Mouse (Mus musculus): ENCODE measurements around the gene Lsm12. TPM values are rescaled to one million over a fixed set of nuclear protein-coding genes. Genes with fewer than 3 reads are reported as not detected.
A peak's percentile ranks its signal among the peaks of the same experiment; 100 is the strongest.

The Lsm12 gene
- polyA plus RNA-seq, 1 experiment from 2014 or later: 130 TPM

DNA sequence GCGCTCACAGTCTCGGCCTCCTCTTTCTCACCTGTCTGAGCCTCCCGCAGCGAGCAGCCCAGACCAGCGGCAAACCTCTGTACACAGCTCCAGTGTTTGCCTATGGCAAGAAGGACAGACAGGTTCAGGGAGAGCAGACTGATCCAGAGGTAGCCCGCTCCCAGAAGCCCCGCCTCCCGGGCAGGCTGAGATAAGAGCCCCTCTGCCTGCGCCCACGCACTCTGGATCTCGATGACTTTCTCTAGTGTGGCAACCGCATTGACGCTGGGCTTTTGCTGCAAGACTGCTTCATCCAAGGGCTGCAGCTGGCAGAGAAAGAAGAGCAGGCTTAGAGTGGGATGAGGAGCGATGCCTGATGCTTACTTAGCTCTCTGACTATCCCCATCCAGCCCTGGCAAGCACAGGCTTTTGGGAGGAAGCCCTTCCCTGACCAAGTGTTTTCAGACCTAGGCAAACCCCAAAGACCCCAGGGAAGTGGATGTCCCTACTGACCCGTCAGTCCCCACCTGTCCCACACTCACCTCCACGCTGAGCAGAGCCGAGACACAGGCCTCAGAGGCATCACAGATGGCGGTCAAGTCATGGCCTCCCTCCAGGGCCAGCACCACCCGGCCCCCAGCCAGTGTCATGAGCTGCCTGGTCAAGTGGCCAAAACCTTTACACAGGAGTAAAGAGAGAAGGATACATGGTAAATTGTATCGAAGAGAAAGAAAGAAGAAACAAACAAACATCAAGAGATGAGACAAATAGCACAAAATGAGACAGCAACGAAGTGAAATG, 11.1 kb upstream of the Lsm12 start:
- no peak overlapping the region for H3K4me3 ChIP-seq
- no peaks in the 10 kb centered on the region for H3K27me3 ChIP-seq
- H3K9ac ChIP-seq: no peak overlapping the region
- no peak overlapping the region for H3K4me2 ChIP-seq
- no peak for ATAC-seq (ENCODE audit: insufficient number of reproducible peaks, low FRiP score, low TSS enrichment, low read depth)
- peaks cover 86% of the 10 kb centered on the region for H3K36me3 ChIP-seq
- H3K9me3 ChIP-seq: no peaks in the 10 kb centered on the region
- 88% methylated on average over 21 of the region's 21 CpGs for WGBS
- no peak overlapping the region for H3K27ac ChIP-seq
- H3K4me1 ChIP-seq: peaks cover 14% of the 10 kb centered on the region

DNA sequence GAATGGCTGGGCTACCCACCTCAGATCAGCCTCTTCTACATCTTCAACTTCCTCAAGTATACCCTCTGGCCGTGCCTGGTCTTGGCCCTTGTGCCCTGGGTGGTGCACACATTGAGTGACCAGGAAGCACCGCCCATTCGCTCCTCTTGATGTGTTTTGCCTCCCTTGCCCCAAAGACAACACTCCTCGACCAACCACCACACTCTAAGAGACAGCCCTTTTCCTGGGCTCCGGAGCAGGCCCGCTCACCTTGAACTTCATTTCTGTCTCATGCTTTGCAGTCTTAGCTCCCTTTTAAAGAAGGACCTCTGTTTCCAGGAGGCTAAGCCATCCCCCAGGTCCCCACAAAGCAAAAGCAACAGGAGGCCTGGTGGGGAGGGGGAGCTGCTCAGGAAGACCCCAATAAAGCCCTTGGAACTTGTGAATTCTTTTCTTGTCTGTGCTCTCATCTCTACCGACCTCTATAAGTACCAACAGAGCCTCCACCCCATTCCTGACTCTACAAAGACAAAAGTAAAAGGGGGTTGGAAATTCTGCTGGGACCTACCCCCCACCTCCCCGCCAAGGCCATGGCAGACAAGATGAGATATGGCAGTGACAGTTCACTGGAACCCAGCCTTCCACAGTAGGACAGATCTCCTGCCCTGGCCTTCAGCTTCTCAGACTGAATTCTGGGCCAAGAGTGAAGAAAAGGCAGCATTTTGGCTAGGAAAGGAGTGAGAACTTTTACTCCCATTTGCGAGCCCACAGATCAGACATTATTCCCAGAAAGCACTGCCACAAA, 8.8 kb upstream of the Lsm12 start:
- ATAC-seq (ENCODE audit: insufficient number of reproducible peaks, low FRiP score, low TSS enrichment, low read depth): no peak
- Histone ChIP-seq H3K9ac (no peak overlapping the region), H3K4me2 (no peak overlapping the region), H3K4me3 (no peak overlapping the region), H3K36me3 (peaks cover 62% of the 10 kb centered on the region), H3K27me3 (no peaks in the 10 kb centered on the region), H3K9me3 (no peaks in the 10 kb centered on the region), H3K27ac (no peak overlapping the region), H3K4me1 (peaks cover 17% of the 10 kb centered on the region)
- 84% methylated on average over 9 of the region's 9 CpGs for WGBS

DNA sequence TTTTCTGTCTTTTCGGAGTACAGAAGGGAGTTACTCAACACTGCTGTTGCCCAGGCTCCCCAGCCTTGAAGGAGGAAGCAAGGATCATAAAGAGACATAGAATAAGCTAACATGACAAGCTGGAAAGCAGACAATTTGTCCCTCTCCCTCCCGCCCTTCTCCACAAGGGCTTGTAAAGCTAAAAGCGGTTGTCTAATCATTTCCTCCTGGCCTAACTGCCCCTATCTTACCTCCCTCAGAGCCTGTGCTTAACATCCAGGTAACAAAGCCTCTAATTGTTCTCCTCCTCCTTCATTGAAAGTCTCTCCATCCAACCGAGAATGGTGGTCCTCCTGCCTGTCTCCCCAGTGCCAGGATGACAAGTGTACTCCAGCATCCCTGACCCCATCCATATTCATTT, 5.8 kb upstream of the Lsm12 start:
- H3K36me3 ChIP-seq: peaks cover 32% of the 10 kb centered on the region
- peak overlapping the region; percentile 88; the same call in 1 of the 2 replicates for H3K4me2 ChIP-seq
- 0 out of 2 replicates have a peak overlapping the region, but pooled peaks have one; percentile 19 for H3K27ac ChIP-seq
- H3K9me3 ChIP-seq: no peaks in the 10 kb centered on the region
- peak overlapping the region; percentile 60; the same call in 1 of the 2 replicates for H3K4me3 ChIP-seq
- peaks cover 23% of the 10 kb centered on the region for H3K4me1 ChIP-seq
- WGBS: 36% methylated on average over 4 of the region's 4 CpGs
- H3K27me3 ChIP-seq: no peaks in the 10 kb centered on the region
- H3K9ac ChIP-seq: no peak overlapping the region
- no peak for ATAC-seq (ENCODE audit: insufficient number of reproducible peaks, low FRiP score, low TSS enrichment, low read depth)

DNA sequence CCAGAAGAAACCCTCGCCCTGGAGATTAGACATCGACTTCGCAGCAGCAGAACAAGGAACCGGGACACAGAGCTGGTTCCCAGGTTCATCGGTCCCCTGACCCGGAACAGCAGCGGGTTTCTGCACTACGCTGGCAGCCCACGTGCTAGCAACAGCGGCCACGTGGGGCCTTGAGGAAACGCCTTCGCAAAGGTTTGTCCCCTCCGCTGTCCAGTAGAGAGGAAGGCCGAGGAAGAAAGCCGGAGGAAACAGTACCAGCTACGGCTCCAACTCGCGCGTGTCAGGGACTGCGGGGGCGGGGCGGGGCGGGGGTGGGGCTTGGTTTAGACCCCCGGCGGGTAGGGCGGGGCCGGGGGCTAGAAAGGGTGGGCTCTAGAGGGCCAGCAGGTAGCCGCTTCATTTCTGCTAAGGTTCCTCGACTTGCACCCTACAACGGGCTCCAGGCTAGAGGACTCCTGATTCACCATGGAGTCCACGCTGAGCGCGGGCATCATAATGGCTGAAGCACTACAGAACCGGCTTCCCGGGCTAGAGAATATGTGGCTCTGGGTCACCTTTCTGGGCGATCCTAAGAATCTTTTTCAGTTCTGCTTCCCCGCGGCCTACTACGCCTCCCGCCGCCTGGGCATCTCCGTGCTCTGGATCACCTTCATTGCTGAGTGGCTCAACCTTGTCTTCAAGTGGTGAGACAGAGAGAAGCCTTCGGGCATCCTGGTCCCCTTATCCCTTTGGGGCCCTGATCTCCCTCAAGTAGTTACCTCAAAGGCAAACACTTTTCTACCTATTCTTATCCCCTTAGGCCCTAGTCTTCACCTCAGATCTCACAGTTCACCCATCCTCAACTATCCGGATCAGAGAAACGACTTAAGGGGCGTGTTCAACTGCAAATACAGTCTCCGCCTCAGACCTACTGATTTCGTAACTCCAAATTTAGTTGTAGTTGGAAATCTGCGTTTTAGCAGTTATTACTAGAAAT, 4.7 kb upstream of the Lsm12 start, which contains the start of gene G6pc3:
TSS of gene G6pc3 (plus strand) at position 160 of the 976 bp plus-strand sequence.
- Histone ChIP-seq H3K4me1 (peaks cover 24% of the 10 kb centered on the region), H3K27me3 (no peaks in the 10 kb centered on the region), H3K9ac (peak within 1 kb of the TSS; percentile 51), H3K27ac (peak within 1 kb of the TSS; percentile 75), H3K9me3 (no peaks in the 10 kb centered on the region), H3K4me3 (peak within 1 kb of the TSS; percentile 60), H3K4me2 (peak within 1 kb of the TSS; percentile 88), H3K36me3 (peaks cover 21% of the 10 kb centered on the region)
- peak; percentile 68 for ATAC-seq (ENCODE audit: insufficient number of reproducible peaks, low FRiP score, low TSS enrichment, low read depth)
- WGBS: 1% methylated on average over 49 of the region's 50 CpGs

DNA sequence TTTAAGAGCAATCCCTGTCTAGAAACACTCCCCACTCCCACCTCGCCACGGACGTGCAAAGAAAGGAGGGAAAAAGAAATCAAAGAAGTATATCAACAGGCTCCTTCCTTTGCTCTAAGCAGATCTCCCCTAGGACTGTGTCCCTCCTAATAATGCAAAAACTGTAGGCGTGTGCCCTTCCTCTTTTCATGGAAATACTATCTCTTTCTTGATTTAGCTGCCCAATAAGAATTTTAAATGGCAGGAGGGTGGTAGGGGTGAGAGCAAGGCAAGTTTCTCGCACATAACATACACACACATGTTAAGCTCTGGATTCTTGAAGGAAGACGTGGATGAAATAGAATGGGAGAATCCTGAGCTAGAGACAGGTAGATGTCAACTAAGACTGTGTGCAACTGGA, 3.9 kb upstream of the Lsm12 start:
- Histone ChIP-seq H3K9me3 (no peaks in the 10 kb centered on the region), H3K27me3 (no peaks in the 10 kb centered on the region), H3K27ac (no peak overlapping the region), H3K4me1 (peaks cover 28% of the 10 kb centered on the region), H3K9ac (no peak overlapping the region), H3K4me2 (peak overlapping the region; percentile 88), H3K36me3 (peaks cover 13% of the 10 kb centered on the region), H3K4me3 (peak overlapping the region; percentile 60)
- WGBS: 66% methylated on average over 6 of the region's 6 CpGs
- ATAC-seq (ENCODE audit: insufficient number of reproducible peaks, low FRiP score, low TSS enrichment, low read depth): no peak

DNA sequence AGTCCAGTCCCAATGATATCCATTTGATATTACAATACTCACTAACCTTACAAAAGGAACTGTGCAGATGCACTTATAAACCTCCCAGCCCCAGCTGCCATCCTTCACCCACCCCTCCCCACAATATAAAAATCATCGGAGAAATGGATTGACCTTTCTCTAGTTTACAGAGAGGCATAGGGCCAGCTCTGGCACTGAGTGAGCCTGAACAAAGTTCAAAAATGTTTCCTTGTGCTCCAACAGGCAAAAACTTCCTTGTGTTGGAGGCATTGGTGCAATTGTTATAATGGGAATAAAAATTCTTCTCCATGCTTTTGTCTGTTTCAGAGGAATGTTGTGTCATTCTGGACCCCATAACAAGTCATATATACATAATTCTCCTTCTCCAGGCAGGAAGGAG, 1.1 kb upstream of the Lsm12 start:
- H3K27ac ChIP-seq: no peak overlapping the region
- no peaks in the 10 kb centered on the region for H3K9me3 ChIP-seq
- H3K4me3 ChIP-seq: no peak overlapping the region
- no peak overlapping the region for H3K9ac ChIP-seq
- H3K4me1 ChIP-seq: peaks cover 35% of the 10 kb centered on the region
- no peak for ATAC-seq (ENCODE audit: insufficient number of reproducible peaks, low FRiP score, low TSS enrichment, low read depth)
- whole genome bisulfite sequencing: 71% methylated on average over 1 of the region's 1 CpGs
- H3K4me2 ChIP-seq: no peak overlapping the region
- peaks cover 7% of the 10 kb centered on the region; the same call in 1 of the 2 replicates for H3K36me3 ChIP-seq
- H3K27me3 ChIP-seq: no peaks in the 10 kb centered on the region

DNA sequence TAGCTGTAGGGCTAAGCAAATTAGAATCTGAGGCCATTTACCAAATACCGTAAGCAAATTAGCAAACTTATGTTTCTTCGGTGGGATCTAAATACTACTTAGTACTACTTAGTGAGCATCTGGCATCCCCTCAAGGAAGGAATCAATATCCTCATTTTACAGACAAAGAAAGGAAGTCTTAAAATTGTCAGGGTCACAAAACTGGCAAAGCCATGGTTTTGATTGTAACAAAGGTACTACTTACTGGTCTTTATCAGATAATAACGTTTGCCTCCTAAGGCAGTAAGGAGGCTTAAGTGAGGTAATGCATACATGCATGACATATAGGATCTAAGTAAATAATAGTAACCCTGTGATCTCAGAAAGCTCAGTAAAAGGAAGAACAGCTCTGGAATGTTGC, 581 bp upstream of the Lsm12 start:
- H3K4me2 ChIP-seq: peak overlapping the region; percentile 59
- H3K27ac ChIP-seq: peak overlapping the region; percentile 95
- peaks cover 10% of the 10 kb centered on the region; the same call in 1 of the 2 replicates for H3K36me3 ChIP-seq
- H3K9me3 ChIP-seq: no peaks in the 10 kb centered on the region
- H3K27me3 ChIP-seq: no peaks in the 10 kb centered on the region
- 45% methylated on average over 3 of the region's 3 CpGs for WGBS
- peak overlapping the region; percentile 89 for H3K4me3 ChIP-seq
- no peak overlapping the region for H3K9ac ChIP-seq
- ATAC-seq (ENCODE audit: insufficient number of reproducible peaks, low FRiP score, low TSS enrichment, low read depth): no peak
- peaks cover 29% of the 10 kb centered on the region for H3K4me1 ChIP-seq

DNA sequence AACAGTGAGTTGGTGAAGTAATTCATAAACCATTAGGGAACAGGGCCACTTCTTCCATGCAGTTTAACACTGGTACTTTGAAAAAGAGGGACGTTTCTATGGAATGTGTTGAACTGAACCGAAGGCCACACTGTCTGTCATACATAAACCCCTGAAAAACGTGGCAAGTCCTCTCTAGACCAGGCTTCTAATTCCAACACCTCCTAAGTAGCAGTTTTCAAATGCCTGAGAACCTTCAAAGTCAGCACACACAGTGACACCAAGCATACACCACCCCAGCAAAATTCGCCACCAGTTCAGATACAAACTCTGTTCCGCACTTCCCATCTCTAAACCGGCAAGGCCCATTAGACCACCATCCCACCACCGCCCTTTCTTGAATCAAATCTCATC, 847 bp downstream of the Lsm12 start:
- Histone ChIP-seq H3K27ac (peak overlapping the region; percentile 95), H3K4me2 (peak overlapping the region; percentile 59), H3K4me3 (peak overlapping the region; percentile 89), H3K4me1 (peaks cover 23% of the 10 kb centered on the region), H3K9ac (peak overlapping the region; percentile 85), H3K36me3 (peaks cover 12% of the 10 kb centered on the region; the same call in 1 of the 2 replicates), H3K9me3 (no peaks in the 10 kb centered on the region), H3K27me3 (no peaks in the 10 kb centered on the region)
- ATAC-seq (ENCODE audit: insufficient number of reproducible peaks, low FRiP score, low TSS enrichment, low read depth): no peak
- WGBS: under 1% methylated on average over 7 of the region's 7 CpGs

DNA sequence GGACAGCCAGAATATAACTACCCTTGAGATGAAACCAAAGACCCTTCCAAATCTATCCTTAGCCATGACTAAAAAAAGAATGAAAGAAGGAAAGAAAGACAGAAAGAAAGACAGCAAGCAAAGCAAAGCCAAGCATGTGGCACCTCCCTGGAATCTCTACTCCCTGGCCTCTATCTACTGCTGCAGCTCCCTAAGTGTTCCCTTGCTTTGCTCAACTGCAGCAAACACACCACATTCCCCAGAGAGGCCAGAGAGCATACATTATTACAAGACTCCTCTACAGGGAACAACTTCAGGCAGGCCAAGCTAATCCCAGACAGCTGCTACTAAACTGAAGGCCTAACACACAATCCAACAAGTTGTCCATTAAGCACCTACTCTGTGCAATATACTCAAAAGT, 5.3 kb downstream of the Lsm12 start:
- peaks cover 46% of the 10 kb centered on the region for H3K36me3 ChIP-seq
- no peak overlapping the region for H3K9ac ChIP-seq
- no peaks in the 10 kb centered on the region for H3K27me3 ChIP-seq
- H3K4me2 ChIP-seq: no peak overlapping the region
- no peak overlapping the region for H3K27ac ChIP-seq
- ATAC-seq (ENCODE audit: insufficient number of reproducible peaks, low FRiP score, low TSS enrichment, low read depth): no peak
- peaks cover 12% of the 10 kb centered on the region for H3K4me1 ChIP-seq
- H3K4me3 ChIP-seq: no peak overlapping the region
- H3K9me3 ChIP-seq: no peaks in the 10 kb centered on the region

DNA sequence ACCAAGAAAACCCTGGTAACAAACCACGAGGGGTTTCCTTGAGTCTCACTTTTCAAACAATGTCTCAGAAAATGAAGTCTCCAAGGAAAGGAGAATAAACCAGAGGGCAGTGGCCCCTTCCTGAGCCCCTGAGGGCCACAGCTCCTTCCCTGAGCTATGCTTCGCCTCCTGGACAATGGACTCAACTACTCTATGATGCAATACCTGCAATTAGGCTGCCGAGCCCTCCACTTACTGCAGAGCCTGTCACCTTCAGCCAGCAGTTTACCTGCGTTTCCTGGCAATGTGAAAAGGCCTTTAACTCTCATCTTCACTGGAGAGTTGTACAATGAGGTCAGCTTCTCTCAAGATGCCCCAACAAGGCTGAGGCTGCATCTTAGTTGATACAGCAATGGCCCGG, 16.4 kb downstream of the Lsm12 start:
- no peaks in the 10 kb centered on the region for H3K27me3 ChIP-seq
- no peak for ATAC-seq (ENCODE audit: insufficient number of reproducible peaks, low FRiP score, low TSS enrichment, low read depth)
- H3K4me2 ChIP-seq: no peak overlapping the region
- no peak overlapping the region for H3K4me3 ChIP-seq
- WGBS: 83% methylated on average over 5 of the region's 5 CpGs
- H3K9ac ChIP-seq: no peak overlapping the region
- H3K9me3 ChIP-seq: no peaks in the 10 kb centered on the region
- H3K36me3 ChIP-seq: peaks cover 67% of the 10 kb centered on the region
- no peak overlapping the region for H3K27ac ChIP-seq
- H3K4me1 ChIP-seq: 0 out of 2 replicates have a peak, but pooled peaks cover 2% of the 10 kb centered on the region

DNA sequence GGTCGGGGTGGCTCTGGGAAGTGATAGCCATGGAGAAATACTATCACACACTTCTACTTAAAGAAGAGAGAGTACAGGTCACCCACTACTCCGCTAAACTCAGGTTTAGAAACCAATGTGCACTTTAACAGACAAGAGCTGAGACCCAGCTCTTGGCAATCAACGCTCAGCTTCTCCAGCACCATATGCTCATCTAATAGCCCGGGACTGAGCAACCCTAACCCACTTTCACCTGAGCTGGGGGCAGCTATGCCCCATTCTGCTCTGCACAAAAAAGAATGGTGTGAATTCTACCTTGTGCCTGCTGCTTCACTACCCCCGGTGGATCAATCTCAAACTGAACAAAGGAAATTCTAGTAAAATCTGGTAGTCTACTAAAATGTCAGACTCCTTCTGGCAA, 17.6 kb downstream of the Lsm12 start:
- Histone ChIP-seq H3K4me2 (no peak overlapping the region), H3K36me3 (peaks cover 74% of the 10 kb centered on the region), H3K27ac (no peak overlapping the region), H3K9ac (no peak overlapping the region), H3K27me3 (no peaks in the 10 kb centered on the region), H3K4me1 (0 out of 2 replicates have a peak, but pooled peaks cover 2% of the 10 kb centered on the region), H3K4me3 (no peak overlapping the region), H3K9me3 (no peaks in the 10 kb centered on the region)
- WGBS: 85% methylated on average over 5 of the region's 5 CpGs
- ATAC-seq (ENCODE audit: insufficient number of reproducible peaks, low FRiP score, low TSS enrichment, low read depth): no peak

Measured in limb, embryonic 15.5 days (tissue).